Mouse (Mus musculus) yolk sac, embryonic 10.5 days (tissue): ENCODE data around the gene Gstk1.

ENCODE experiments used
- DNase-seq: peaks from one replicate; pipeline ENCODE4 v3.0.0-alpha.2; 2017; ENCODE audit warnings: low spot score

Gene Gstk1

DNA sequence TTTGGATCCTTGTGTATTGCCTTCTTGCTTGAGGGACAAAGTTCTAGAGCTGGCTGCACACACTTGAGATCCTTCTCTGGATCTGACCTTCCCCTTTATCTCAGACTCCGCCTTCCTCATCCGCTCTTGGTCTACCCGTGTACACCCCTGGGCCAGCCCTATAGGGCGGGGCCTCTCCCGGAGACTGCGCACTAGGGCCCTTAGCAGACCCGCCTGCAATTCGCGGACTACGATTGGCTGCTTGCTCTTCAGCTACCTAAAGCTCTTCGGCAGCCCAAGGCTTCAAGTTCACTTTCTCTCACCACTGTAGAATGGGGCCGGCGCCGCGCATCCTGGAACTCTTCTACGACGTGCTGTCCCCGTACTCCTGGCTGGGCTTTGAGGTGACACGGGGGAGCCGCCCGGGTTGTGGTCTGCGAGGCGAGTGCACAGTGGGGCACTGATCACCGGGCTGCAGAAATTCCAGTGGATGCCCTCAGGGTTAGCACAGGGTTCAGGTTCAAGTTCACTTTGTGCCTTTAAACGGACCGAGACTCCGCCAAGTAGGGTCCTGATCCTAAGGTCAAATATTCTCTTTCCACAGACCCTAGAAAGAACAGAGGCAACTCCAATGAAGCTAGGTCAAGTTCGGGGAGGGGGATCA lies at the start of gene Gstk1:
Gstk1 (plus strand) TSS at position 225 of the 643 bp plus-strand sequence.
- peak; percentile 83 for DNase-seq

GRCm38 (mm10) chr6:42197710-42198109 lies 48.0 kb upstream of the Gstk1 start:
- DNase-seq, result no peak

DNA sequence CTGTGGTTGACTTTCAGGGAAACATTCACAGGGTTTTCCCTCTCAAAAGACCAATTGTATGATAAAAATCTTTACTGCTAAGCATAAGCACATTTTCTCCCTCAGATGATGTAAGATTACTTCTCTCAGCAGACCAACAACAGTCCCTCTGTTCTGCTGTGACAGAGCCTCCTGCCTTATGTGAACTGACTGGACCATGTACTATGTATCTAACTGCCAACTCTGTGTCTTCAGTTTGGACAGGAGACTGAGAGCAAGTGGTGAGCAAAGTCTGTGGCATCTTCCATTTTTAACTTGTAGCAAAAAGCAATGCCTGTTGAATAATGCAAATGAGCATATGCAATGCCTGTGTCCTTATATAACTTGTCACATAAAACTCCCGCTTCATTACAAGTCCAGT lies 46.2 kb upstream of the Gstk1 start:
- DNase-seq, result no peak

- DNase-seq, result no peak
Observed at GRCm38 (mm10) chr6:42215028-42215427, 30.7 kb upstream of the Gstk1 start, which contains the start of gene Tas2r144. TSS of gene Tas2r144 (plus strand) at chr6:42215328.

- DNase-seq, result no peak
Observed at GRCm38 (mm10) chr6:42222286-42222685, 23.4 kb upstream of the Gstk1 start.

- DNase-seq, result no peak
Observed at GRCm38 (mm10) chr6:42225046-42225445, 20.7 kb upstream of the Gstk1 start.

- peak; percentile 28 for DNase-seq
Observed at GRCm38 (mm10) chr6:42227240-42228101, 18.3 kb upstream of the Gstk1 start.

DNA sequence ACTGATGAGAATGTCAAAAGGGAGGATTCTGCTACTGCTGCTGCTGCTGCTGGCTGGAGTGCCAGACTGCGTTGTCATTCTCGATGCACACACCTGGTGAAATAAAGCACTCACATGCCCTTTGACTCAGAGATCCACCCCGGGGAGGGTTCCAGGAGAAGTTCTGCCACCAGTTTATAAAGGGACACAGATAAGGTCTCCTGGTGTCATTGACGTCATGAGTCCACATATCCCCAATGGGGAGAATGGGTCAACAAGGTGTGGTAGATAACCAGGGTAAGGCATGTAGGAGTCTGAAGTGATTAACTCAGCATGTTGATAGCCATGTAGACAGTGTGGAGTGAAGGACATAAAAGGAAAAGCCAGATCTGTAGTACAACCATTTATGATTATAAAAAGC lies 16.1 kb upstream of the Gstk1 start:
- DNase-seq, result no peak

DNA sequence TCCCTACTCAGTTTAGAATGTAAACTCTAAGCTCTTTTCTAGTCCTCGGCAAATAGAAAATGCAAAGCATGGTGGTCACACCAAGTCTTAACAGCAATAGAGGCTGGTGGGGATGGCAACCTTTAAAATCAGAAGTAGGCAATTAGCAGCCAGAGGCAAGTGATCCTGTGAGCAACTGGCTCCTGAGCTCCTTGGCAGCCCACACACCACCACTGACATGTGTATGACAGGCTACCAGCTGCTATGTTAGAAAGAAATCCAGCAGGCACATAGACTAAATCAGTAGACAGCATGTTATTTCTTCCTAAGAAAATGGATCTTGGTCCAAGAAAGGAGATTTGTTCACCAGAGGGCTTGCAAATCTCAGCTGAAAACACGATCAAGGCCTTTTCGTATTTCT lies 14.5 kb upstream of the Gstk1 start:
- DNase-seq, result no peak

GRCm38 (mm10) chr6:42237276-42237805 lies 8.4 kb upstream of the Gstk1 start:
- no peak for DNase-seq

DNA sequence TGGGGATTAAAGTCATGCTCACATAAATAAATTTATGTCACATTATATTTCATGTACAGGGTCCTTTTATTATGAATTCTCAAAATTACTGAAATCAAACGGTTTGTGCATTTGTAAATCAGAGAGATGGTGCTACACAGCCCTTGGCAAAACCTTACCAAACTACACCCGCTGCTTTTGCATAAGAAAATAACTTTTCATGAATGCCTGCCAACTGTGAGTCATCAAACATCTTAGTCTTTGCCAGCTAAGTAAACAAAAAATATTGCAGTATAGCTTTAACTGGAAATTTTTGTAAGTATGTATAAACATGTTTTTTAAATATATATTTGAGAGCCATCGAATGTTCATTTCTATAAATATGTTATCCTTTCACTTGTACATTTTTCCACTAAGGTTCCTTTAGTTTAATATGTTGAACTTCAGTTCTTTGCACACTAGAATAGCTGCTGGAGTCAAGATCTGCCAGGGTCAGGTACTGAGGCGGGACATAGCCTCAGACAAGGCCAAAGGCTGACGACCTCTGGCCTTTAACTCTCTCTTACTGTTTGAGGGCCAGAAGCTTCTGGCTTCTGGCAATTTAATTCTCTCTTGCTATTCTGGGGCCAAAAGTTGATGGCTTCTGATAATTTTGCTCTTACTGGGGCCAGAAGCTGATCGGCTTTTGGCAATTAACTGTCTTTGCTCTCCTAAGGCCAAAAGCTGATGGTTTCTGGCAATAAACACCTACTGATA lies 4.3 kb upstream of the Gstk1 start:
- no peak for DNase-seq

DNA sequence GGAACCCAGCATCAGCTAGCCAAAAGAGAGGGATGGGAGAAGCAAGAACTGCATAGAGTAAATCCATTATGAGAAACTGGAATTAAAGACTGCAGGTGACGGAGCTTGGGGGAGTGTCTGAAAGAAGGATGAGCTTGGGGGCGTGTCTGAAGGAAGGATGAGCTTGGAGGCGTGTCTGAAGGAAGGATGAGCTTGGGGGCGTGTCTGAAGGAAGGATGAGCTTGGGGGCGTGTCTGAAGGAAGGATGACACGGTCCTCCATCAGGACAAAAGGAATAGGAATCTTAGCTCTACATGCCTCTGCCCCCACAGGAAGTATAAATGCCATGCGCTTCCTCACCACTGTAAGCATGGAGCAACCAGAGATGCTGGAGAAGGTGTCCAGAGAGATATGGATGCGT lies 1.4 kb downstream of the Gstk1 start:
- DNase-seq, result no peak

GRCm38 (mm10) chr6:42247981-42248380 lies 2.2 kb downstream of the Gstk1 start:
- DNase-seq, result no peak

DNA sequence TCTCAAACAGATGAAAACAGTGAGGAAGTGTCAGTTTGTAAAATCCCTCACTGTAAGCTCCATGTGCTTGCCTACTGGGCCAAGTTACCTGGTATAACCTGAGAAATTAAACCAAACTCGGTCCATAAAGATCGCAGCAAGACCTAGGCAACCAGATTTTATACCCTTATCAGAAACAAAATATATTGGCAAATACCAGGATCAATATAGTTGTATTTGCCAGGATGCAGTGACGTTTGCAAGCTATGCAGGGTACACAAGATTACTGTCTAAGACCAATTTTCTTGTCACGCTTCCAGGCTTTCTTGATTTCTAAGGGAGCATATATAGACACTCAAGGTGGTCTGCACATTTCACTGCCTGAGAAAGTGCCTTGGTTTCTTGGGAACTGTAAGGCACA lies 6.1 kb downstream of the Gstk1 start:
- no peak for DNase-seq

- no peak for DNase-seq
Observed at GRCm38 (mm10) chr6:42253103-42253502, 7.4 kb downstream of the Gstk1 start.

DNA sequence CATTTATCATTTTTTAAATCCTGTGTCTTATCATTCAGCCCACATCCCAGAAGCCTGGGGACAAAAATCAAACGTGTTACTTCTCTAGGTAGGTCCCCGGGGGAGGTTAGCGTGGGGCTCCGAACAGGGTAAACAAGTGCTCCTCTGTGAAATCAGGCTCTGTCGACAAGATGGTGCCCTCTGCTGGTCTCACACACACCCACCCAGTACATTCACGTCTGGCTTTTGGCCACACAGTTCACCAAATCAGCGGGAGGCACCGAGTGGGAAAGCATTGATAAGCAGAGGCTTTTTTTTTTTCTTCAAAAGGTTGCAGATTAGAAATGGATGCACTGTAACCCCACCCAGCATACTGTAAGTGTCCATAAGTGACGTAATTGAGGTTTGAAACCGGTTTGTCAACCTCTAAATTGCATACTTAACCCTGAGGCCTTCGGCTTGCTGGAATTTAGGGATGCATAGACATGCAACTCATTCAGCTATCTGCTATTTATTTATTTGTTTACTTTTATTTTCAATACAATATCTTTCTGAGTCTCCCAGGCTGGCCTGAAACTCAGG lies 11.6 kb downstream of the Gstk1 start:
- peak; percentile 18 for DNase-seq

DNA sequence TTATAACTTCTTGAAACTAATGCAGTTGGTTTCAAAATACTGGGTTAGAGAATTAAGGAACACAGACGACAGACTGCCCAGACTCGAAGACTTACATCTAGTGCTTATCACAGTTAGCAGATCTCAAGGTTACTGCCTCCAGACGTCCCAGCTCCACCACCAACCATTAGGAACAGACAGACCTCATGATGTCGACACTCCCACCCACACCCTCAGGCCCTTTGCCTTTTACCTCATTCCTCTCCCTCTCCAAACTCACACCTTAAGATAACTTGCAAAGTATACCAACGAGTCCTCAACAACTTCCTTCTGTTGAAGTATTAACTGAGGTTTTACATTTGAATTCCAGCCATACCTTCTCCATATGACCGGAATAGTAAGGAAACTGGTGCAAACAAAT lies 14.7 kb downstream of the Gstk1 start:
- DNase-seq, result no peak

- DNase-seq, result peak; percentile 53
Observed at GRCm38 (mm10) chr6:42261524-42262170, 15.9 kb downstream of the Gstk1 start, which contains the start of gene Tmem139. TSS of gene Tmem139 (plus strand) at chr6:42261970.

DNA sequence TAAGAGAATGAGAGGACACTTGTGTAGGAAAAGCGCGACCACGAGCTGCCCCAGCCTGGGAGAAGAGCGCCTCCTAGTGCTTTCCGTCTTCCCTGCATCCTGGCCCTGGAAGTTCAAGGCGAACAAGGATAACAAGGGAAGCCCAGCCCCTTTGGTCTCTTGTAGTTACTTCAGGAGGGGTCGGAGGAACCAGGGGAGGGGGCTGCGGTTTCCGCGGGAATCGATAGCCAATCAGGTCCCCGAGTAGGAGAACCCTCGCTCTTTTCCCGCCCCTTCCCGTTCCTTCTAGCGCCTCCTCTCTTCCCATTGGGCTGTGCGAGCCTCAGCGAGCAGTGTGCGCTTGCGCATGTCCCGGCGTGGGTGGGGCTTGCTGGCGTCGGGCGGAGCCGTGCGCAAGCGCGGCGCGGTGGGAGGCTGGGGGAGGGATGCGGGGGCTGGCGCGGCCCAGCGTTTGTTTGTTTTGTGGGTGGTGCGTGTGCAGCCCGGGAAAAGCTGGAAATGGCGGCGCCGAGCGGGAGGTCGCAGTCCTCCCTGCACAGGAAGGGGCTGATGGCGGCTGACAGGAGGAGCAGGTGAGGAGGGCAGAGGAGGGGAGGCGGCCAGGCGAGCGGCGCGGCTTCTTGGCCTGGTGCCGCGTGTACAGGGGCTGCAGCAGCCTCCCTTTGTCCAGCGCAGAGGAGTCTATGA lies 19.0 kb downstream of the Gstk1 start, which contains the start of gene Casp2:
Casp2 (plus strand) TSS at position 360 of the 687 bp plus-strand sequence.
- peak; percentile 99 for DNase-seq

DNA sequence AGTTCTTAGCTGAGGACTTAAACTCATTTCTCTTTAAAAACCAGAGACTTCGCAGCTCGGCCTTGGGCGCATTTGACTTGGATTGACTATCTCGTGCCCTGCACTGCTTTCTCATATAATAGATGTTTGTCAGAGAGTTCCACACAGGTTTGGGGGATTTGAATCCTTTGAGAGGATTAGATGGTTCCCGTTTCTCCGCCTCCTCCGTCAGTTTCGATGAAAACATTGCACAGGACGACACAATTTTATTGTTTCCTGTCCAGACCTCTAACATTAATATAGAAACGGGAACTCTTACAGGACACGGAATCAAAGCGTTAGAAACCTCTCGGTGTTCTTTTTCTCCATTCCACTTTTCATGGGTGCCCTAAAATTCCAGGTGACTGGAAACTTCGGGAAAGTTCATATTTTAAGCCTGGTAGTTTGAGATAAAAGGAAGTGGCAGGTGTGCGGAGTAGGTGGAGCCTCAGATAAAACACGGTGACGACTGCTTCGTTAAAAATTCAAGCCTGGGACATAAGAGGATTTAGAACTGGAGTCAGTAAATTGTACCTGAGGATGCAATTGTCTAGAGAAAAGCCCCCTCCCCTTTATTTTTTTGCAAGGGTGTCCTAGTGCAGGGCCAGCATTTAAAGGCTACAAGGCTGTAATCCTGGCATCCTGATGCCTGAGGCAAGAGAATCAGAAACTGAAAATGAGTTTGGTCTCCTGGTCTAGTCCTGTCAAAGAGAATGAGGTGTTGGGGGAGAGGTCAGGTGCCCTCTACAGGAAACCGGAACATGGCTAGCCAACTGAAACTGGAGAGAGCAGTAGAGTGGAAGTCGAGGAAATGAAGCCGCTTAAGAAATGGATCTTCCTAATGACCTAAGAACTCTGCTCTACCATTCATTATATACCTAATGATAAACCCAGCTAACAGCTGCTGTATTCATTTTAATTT lies 19.9 kb downstream of the Gstk1 start:
- DNase-seq, result peak; percentile 26
